Mouse (Mus musculus): ENCODE data around the gene Gm9944. TPM values are rescaled to one million over a fixed set of nuclear protein-coding genes. Genes with fewer than 3 reads are reported as not detected.

Gm9944 gene
- total and polyA plus RNA-seq, 2 experiments from 2014 or later = not detected

DNA sequence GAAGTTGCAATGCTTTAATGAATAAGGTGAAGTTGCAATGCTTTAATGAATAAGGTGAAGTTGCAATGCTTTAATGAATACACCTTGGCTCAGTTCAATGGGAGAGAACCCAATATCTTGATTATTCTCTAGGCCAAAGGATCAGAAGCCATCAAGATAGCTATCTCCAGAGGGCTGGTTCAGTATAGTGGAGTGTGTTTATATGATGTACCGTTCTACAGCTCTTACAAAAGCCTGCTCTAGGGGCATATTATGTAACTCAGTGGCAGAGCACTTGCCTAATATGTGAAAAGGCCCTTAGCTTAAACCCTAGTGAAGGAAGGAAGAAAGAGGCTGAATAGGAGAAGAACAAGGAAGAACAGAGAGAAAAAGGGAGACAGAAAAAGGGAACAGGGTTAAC lies 11.5 kb downstream of the Gm9944 start:
- 67% methylated on average over 1 of the region's 1 CpGs for WGBS
- no peak overlapping the region for H3K9ac ChIP-seq (replicated peaks; ENCODE audit: low read depth, low read length)
- H3K27ac ChIP-seq (ENCODE audit: low read depth) = no peak overlapping the region
- no peak overlapping the region for H3K4me3 ChIP-seq (ENCODE audit: low read depth, low read length)
- ATAC-seq (ENCODE audit: insufficient read depth, low read depth) (no peak), DNase-seq (ENCODE audit: low spot score) (no peak)
- no peaks in the 10 kb centered on the region for H3K9me3 ChIP-seq (replicated peaks; ENCODE audit: control insufficient read depth, low read length)
- H3K4me2 ChIP-seq (ENCODE audit: low read depth, low read length) = no peak overlapping the region
- H3K27me3 ChIP-seq (ENCODE audit: control insufficient read depth, insufficient read depth, low read length) = no peaks in the 10 kb centered on the region
- no peaks in the 10 kb centered on the region for H3K36me3 ChIP-seq (replicated peaks; ENCODE audit: control insufficient read depth, insufficient read depth, low read length)
- TF ChIP-seq CTCF (IDR thresholded peaks at IDR 0.05; ENCODE audit: low read depth) (no peak), EP300 (IDR thresholded peaks at IDR 0.05; ENCODE audit: low read depth) (no peak)
- H3K4me1 ChIP-seq (ENCODE audit: control insufficient read depth, insufficient read depth) = no peaks in the 10 kb centered on the region

GRCm38 (mm10) chr4:144441095-144441494 lies 12.0 kb downstream of the Gm9944 start:
- Histone ChIP-seq H3K36me3 (replicated peaks; ENCODE audit: control insufficient read depth, insufficient read depth, low read length) (no peaks in the 10 kb centered on the region), H3K27me3 (ENCODE audit: control insufficient read depth, insufficient read depth, low read length) (no peaks in the 10 kb centered on the region), H3K27ac (ENCODE audit: low read depth) (no peak overlapping the region), H3K4me3 (ENCODE audit: low read depth, low read length) (no peak overlapping the region), H3K9ac (replicated peaks; ENCODE audit: low read depth, low read length) (no peak overlapping the region), H3K9me3 (replicated peaks; ENCODE audit: control insufficient read depth, low read length) (no peaks in the 10 kb centered on the region), H3K4me1 (ENCODE audit: control insufficient read depth, insufficient read depth) (no peaks in the 10 kb centered on the region), H3K4me2 (ENCODE audit: low read depth, low read length) (no peak overlapping the region)
- 76% methylated on average over 4 of the region's 4 CpGs for WGBS
- TF ChIP-seq EP300 (IDR thresholded peaks at IDR 0.05; ENCODE audit: low read depth) = no peak
- TF ChIP-seq CTCF (IDR thresholded peaks at IDR 0.05; ENCODE audit: low read depth) = no peak
- ATAC-seq (ENCODE audit: insufficient read depth, low read depth) = no peak
- DNase-seq (ENCODE audit: low spot score) = no peak

- no peak within 1 kb of the TSS for H3K9ac ChIP-seq (replicated peaks; ENCODE audit: low read depth, low read length)
- H3K27me3 ChIP-seq (ENCODE audit: control insufficient read depth, insufficient read depth, low read length) = no peaks in the 10 kb centered on the region
- H3K27ac ChIP-seq (ENCODE audit: low read depth) = no peak within 1 kb of the TSS
- no peak for ATAC-seq (ENCODE audit: insufficient read depth, low read depth)
- H3K9me3 ChIP-seq (replicated peaks; ENCODE audit: control insufficient read depth, low read length) = no peaks in the 10 kb centered on the region
- DNase-seq (ENCODE audit: low spot score) = no peak
- TF ChIP-seq CTCF (IDR thresholded peaks at IDR 0.05; ENCODE audit: low read depth) (no peak), EP300 (IDR thresholded peaks at IDR 0.05; ENCODE audit: low read depth) (no peak)
- no peaks in the 10 kb centered on the region for H3K36me3 ChIP-seq (replicated peaks; ENCODE audit: control insufficient read depth, insufficient read depth, low read length)
- no peak within 1 kb of the TSS for H3K4me3 ChIP-seq (ENCODE audit: low read depth, low read length)
- H3K4me2 ChIP-seq (ENCODE audit: low read depth, low read length) = no peak within 1 kb of the TSS
- no peaks in the 10 kb centered on the region for H3K4me1 ChIP-seq (ENCODE audit: control insufficient read depth, insufficient read depth)
Observed at GRCm38 (mm10) chr4:144438672-144439071, 14.4 kb downstream of the Gm9944 start, which contains the start of gene 1700012P22Rik. Gene 1700012P22Rik (minus strand): TSS chr4:144438772.

GRCm38 (mm10) chr4:144433216-144433615 lies 19.9 kb downstream of the Gm9944 start:
- no peaks in the 10 kb centered on the region for H3K9me3 ChIP-seq (replicated peaks; ENCODE audit: control insufficient read depth, low read length)
- WGBS = 78% methylated on average over 5 of the region's 5 CpGs
- H3K4me3 ChIP-seq (ENCODE audit: low read depth, low read length) = no peak overlapping the region
- no peaks in the 10 kb centered on the region for H3K27me3 ChIP-seq (ENCODE audit: control insufficient read depth, insufficient read depth, low read length)
- no peak for TF ChIP-seq CTCF (IDR thresholded peaks at IDR 0.05; ENCODE audit: low read depth)
- no peak for TF ChIP-seq EP300 (IDR thresholded peaks at IDR 0.05; ENCODE audit: low read depth)
- no peak overlapping the region for H3K27ac ChIP-seq (ENCODE audit: low read depth)
- no peaks in the 10 kb centered on the region for H3K4me1 ChIP-seq (ENCODE audit: control insufficient read depth, insufficient read depth)
- H3K4me2 ChIP-seq (ENCODE audit: low read depth, low read length) = no peak overlapping the region
- H3K36me3 ChIP-seq (replicated peaks; ENCODE audit: control insufficient read depth, insufficient read depth, low read length) = no peaks in the 10 kb centered on the region
- no peak overlapping the region for H3K9ac ChIP-seq (replicated peaks; ENCODE audit: low read depth, low read length)
- DNase-seq (ENCODE audit: low spot score) (no peak), ATAC-seq (ENCODE audit: insufficient read depth, low read depth) (no peak)

- no peak overlapping the region for H3K4me2 ChIP-seq (ENCODE audit: low read depth, low read length)
- no peak overlapping the region for H3K4me3 ChIP-seq (ENCODE audit: low read depth, low read length)
- H3K4me1 ChIP-seq (ENCODE audit: control insufficient read depth, insufficient read depth) = no peaks in the 10 kb centered on the region
- no peak overlapping the region for H3K9ac ChIP-seq (replicated peaks; ENCODE audit: low read depth, low read length)
- no peaks in the 10 kb centered on the region for H3K27me3 ChIP-seq (ENCODE audit: control insufficient read depth, insufficient read depth, low read length)
- no peak overlapping the region for H3K27ac ChIP-seq (ENCODE audit: low read depth)
- no peak for DNase-seq (ENCODE audit: low spot score)
- H3K9me3 ChIP-seq (replicated peaks; ENCODE audit: control insufficient read depth, low read length) = no peaks in the 10 kb centered on the region
- ATAC-seq (ENCODE audit: insufficient read depth, low read depth) = no peak
- 66% methylated on average over 2 of the region's 2 CpGs for WGBS
- TF ChIP-seq EP300 (IDR thresholded peaks at IDR 0.05; ENCODE audit: low read depth) = no peak
- TF ChIP-seq CTCF (IDR thresholded peaks at IDR 0.05; ENCODE audit: low read depth) = no peak
- no peaks in the 10 kb centered on the region for H3K36me3 ChIP-seq (replicated peaks; ENCODE audit: control insufficient read depth, insufficient read depth, low read length)
Observed at GRCm38 (mm10) chr4:144430723-144431122, 22.4 kb downstream of the Gm9944 start.

- DNase-seq (ENCODE audit: low spot score) = no peak
- 13% methylated on average over 3 of the region's 3 CpGs for WGBS
Observed at GRCm38 (mm10) chr4:144428868-144429267, 24.2 kb downstream of the Gm9944 start.

More at GRCm38 (mm10) chr4:144428868-144429267, 24.2 kb downstream of the Gm9944 start:
- ATAC-seq (ENCODE audit: insufficient read depth, low read depth) = no peak
- H3K9me3 ChIP-seq (replicated peaks; ENCODE audit: control insufficient read depth, low read length) = no peaks in the 10 kb centered on the region
- H3K4me3 ChIP-seq (ENCODE audit: low read depth, low read length) = no peak overlapping the region
- no peaks in the 10 kb centered on the region for H3K4me1 ChIP-seq (ENCODE audit: control insufficient read depth, insufficient read depth)
- no peaks in the 10 kb centered on the region for H3K36me3 ChIP-seq (replicated peaks; ENCODE audit: control insufficient read depth, insufficient read depth, low read length)
- no peak overlapping the region for H3K9ac ChIP-seq (replicated peaks; ENCODE audit: low read depth, low read length)
- no peaks in the 10 kb centered on the region for H3K27me3 ChIP-seq (ENCODE audit: control insufficient read depth, insufficient read depth, low read length)
- TF ChIP-seq EP300 (IDR thresholded peaks at IDR 0.05; ENCODE audit: low read depth) (no peak), CTCF (IDR thresholded peaks at IDR 0.05; ENCODE audit: low read depth) (no peak)
- no peak overlapping the region for H3K4me2 ChIP-seq (ENCODE audit: low read depth, low read length)
- H3K27ac ChIP-seq (ENCODE audit: low read depth) = no peak overlapping the region
